Mouse (Mus musculus) stomach, postnatal 0 days (tissue): ENCODE measurements around the gene Rif1.

Source experiments
- CTCF ChIP-seq: IDR thresholded peaks from 2 replicates; pipeline ENCODE4 v1.5.1; 2016; ENCODE audit warnings: antibody characterized with exemption, low read depth, mild to moderate bottlenecking, moderate library complexity
- EP300 ChIP-seq: optimal IDR thresholded peaks from 2 replicates; pipeline ENCODE3; 2016; ENCODE audit warnings: antibody characterized with exemption

GRCm38 (mm10) chr2:52169243-52170005 lies 96.8 kb downstream of the Rif1 start:
- TF ChIP-seq CTCF, result no peak
- TF ChIP-seq EP300, result no peak
